Mouse (Mus musculus): ENCODE results near the gene Rdm1. TPM values are rescaled to one million over a fixed set of nuclear protein-coding genes. Genes with fewer than 3 reads are reported as not detected.
"Not testable (repeated sequence)": the region's sequence is repeated elsewhere in the genome, so short reads cannot be mapped to it uniquely, and the experiment has no call there.

Rdm1 gene
- 10.8 and 18.1 TPM in 2 replicates for polyA plus RNA-seq (2011; ENCODE audit: insufficient read length, low read depth, missing spikeins)

GRCm38 (mm10) chr11:101626995-101627856 is at the start of gene Rdm1:
Gene Rdm1, plus strand, starts transcription at chr11:101627195.
- TF ChIP-seq POLR2A (IDR thresholded peaks at IDR 0.05; ENCODE audit: low read depth, low read length) (peak; percentile 83), CTCF (IDR thresholded peaks at IDR 0.05; ENCODE audit: borderline replicate concordance, insufficient read depth, low read length) (no peak)
- Histone ChIP-seq H3K27ac (ENCODE audit: insufficient read depth, low read length) (peak within 1 kb of the TSS; percentile 95), H3K4me3 (ENCODE audit: insufficient read depth, low read length) (peak within 1 kb of the TSS; percentile 35), H3K4me1 (ENCODE audit: control insufficient read depth, insufficient read depth, low read length) (no peaks in the 10 kb centered on the region)

GRCm38 (mm10) chr11:101581081-101581764 is 45.8 kb upstream of the Rdm1 start:
- Histone ChIP-seq H3K4me1 (ENCODE audit: control insufficient read depth, insufficient read depth, low read length) (no peaks in the 10 kb centered on the region), H3K4me3 (ENCODE audit: insufficient read depth, low read length) (no peak overlapping the region), H3K27ac (ENCODE audit: insufficient read depth, low read length) (no peak overlapping the region)
- no peak for TF ChIP-seq POLR2A (IDR thresholded peaks at IDR 0.05; ENCODE audit: low read depth, low read length)
- TF ChIP-seq CTCF (IDR thresholded peaks at IDR 0.05; ENCODE audit: borderline replicate concordance, insufficient read depth, low read length): no peak

GRCm38 (mm10) chr11:101582054-101583035 is 44.6 kb upstream of the Rdm1 start, which contains the start of gene Tmem106a:
Gene Tmem106a, plus strand, starts transcription at chr11:101582242.
- H3K4me3 ChIP-seq (ENCODE audit: insufficient read depth, low read length): peak within 1 kb of the TSS; percentile 45
- no peak within 1 kb of the TSS for H3K27ac ChIP-seq (ENCODE audit: insufficient read depth, low read length)
- no peak for TF ChIP-seq CTCF (IDR thresholded peaks at IDR 0.05; ENCODE audit: borderline replicate concordance, insufficient read depth, low read length)
- TF ChIP-seq POLR2A (IDR thresholded peaks at IDR 0.05; ENCODE audit: low read depth, low read length): peak; percentile 63

GRCm38 (mm10) chr11:101583205-101583604 is 43.8 kb upstream of the Rdm1 start:
- TF ChIP-seq CTCF (IDR thresholded peaks at IDR 0.05; ENCODE audit: borderline replicate concordance, insufficient read depth, low read length) (no peak), POLR2A (IDR thresholded peaks at IDR 0.05; ENCODE audit: low read depth, low read length) (no peak)
- Histone ChIP-seq H3K4me1 (ENCODE audit: control insufficient read depth, insufficient read depth, low read length) (0 out of 2 replicates have a peak, but pooled peaks cover 3% of the 10 kb centered on the region), H3K4me3 (ENCODE audit: insufficient read depth, low read length) (no peak overlapping the region), H3K27ac (ENCODE audit: insufficient read depth, low read length) (no peak overlapping the region)

More at GRCm38 (mm10) chr11:101582054-101583035, 44.6 kb upstream of the Rdm1 start, which contains the start of gene Tmem106a:
- H3K4me1 ChIP-seq (ENCODE audit: control insufficient read depth, insufficient read depth, low read length): no peaks in the 10 kb centered on the region

GRCm38 (mm10) chr11:101585031-101585430 is 42.0 kb upstream of the Rdm1 start:
- H3K4me3 ChIP-seq (ENCODE audit: insufficient read depth, low read length); H3K27ac ChIP-seq (ENCODE audit: insufficient read depth, low read length); H3K4me1 ChIP-seq (ENCODE audit: control insufficient read depth, insufficient read depth, low read length): not testable (repeated sequence)

GRCm38 (mm10) chr11:101585805-101586204 is 41.2 kb upstream of the Rdm1 start:
- Histone ChIP-seq H3K4me1 (ENCODE audit: control insufficient read depth, insufficient read depth, low read length) (0 out of 2 replicates have a peak, but pooled peaks cover 3% of the 10 kb centered on the region), H3K27ac (ENCODE audit: insufficient read depth, low read length) (no peak overlapping the region), H3K4me3 (ENCODE audit: insufficient read depth, low read length) (no peak overlapping the region)
- TF ChIP-seq CTCF (IDR thresholded peaks at IDR 0.05; ENCODE audit: borderline replicate concordance, insufficient read depth, low read length) (no peak), POLR2A (IDR thresholded peaks at IDR 0.05; ENCODE audit: low read depth, low read length) (no peak)

GRCm38 (mm10) chr11:101587676-101588075 is 39.3 kb upstream of the Rdm1 start:
- TF ChIP-seq POLR2A (IDR thresholded peaks at IDR 0.05; ENCODE audit: low read depth, low read length) (no peak), CTCF (IDR thresholded peaks at IDR 0.05; ENCODE audit: borderline replicate concordance, insufficient read depth, low read length) (no peak)
- H3K4me3 ChIP-seq (ENCODE audit: insufficient read depth, low read length): no peak overlapping the region

GRCm38 (mm10) chr11:101588868-101589267 is 38.1 kb upstream of the Rdm1 start:
- TF ChIP-seq CTCF (IDR thresholded peaks at IDR 0.05; ENCODE audit: borderline replicate concordance, insufficient read depth, low read length) (no peak), POLR2A (IDR thresholded peaks at IDR 0.05; ENCODE audit: low read depth, low read length) (no peak)
- no peak overlapping the region for H3K27ac ChIP-seq (ENCODE audit: insufficient read depth, low read length)
- 0 out of 2 replicates have a peak, but pooled peaks cover 3% of the 10 kb centered on the region for H3K4me1 ChIP-seq (ENCODE audit: control insufficient read depth, insufficient read depth, low read length)
- H3K4me3 ChIP-seq (ENCODE audit: insufficient read depth, low read length): no peak overlapping the region

More at GRCm38 (mm10) chr11:101587676-101588075, 39.3 kb upstream of the Rdm1 start:
- no peak overlapping the region for H3K27ac ChIP-seq (ENCODE audit: insufficient read depth, low read length)
- 0 out of 2 replicates have a peak, but pooled peaks cover 3% of the 10 kb centered on the region for H3K4me1 ChIP-seq (ENCODE audit: control insufficient read depth, insufficient read depth, low read length)

GRCm38 (mm10) chr11:101589444-101589843 is 37.6 kb upstream of the Rdm1 start:
- Histone ChIP-seq H3K27ac (ENCODE audit: insufficient read depth, low read length) (no peak overlapping the region), H3K4me3 (ENCODE audit: insufficient read depth, low read length) (no peak overlapping the region), H3K4me1 (ENCODE audit: control insufficient read depth, insufficient read depth, low read length) (0 out of 2 replicates have a peak, but pooled peaks cover 3% of the 10 kb centered on the region)
- peak; percentile 31; the same call in 1 of the 2 replicates for TF ChIP-seq CTCF (IDR thresholded peaks at IDR 0.05; ENCODE audit: borderline replicate concordance, insufficient read depth, low read length)
- TF ChIP-seq POLR2A (IDR thresholded peaks at IDR 0.05; ENCODE audit: low read depth, low read length): no peak
